Mouse (Mus musculus): ENCODE measurements around the gene Ncmap. TPM values are rescaled to one million over a fixed set of nuclear protein-coding genes. Genes with fewer than 3 reads are reported as not detected.

Ncmap gene
- 0.71 and 0.83 TPM in 2 replicates for polyA plus RNA-seq (2015; fragmentation: Nextera tagmentation; extraction: Ambion mirVana)

- Histone ChIP-seq H3K9ac (replicated peaks; ENCODE audit: low read depth, low read length) (0 out of 2 replicates have a peak within 1 kb of the TSS, but pooled peaks have one; percentile 12), H3K4me2 (ENCODE audit: low read length) (peak within 1 kb of the TSS; percentile 46), H3K27me3 (replicated peaks; ENCODE audit: control insufficient read depth, insufficient read depth, low read length) (peaks cover 20% of the 10 kb centered on the region), H3K27ac (ENCODE audit: low read length) (no peak within 1 kb of the TSS), H3K36me3 (ENCODE audit: control insufficient read depth, insufficient read depth) (no peaks in the 10 kb centered on the region), H3K4me1 (replicated peaks; ENCODE audit: control insufficient read depth, insufficient read depth, low read length) (peaks cover 7% of the 10 kb centered on the region), H3K9me3 (ENCODE audit: control insufficient read depth, low read length) (no peaks in the 10 kb centered on the region), H3K4me3 (replicated peaks; ENCODE audit: low read length) (peak within 1 kb of the TSS; percentile 23)
- no peak for ATAC-seq
- under 1% methylated on average over 29 of the region's 29 CpGs for WGBS
Observed at GRCm38 (mm10) chr4:135397991-135398390, at the start of gene Ncmap. Ncmap (minus strand) TSS chr4:135398227.

- ATAC-seq, result no peak
- Histone ChIP-seq H3K9ac (replicated peaks; ENCODE audit: low read depth, low read length) (no peak overlapping the region), H3K4me3 (replicated peaks; ENCODE audit: low read length) (no peak overlapping the region), H3K4me1 (replicated peaks; ENCODE audit: control insufficient read depth, insufficient read depth, low read length) (peaks cover 3% of the 10 kb centered on the region; the same call in 1 of the 2 replicates), H3K36me3 (ENCODE audit: control insufficient read depth, insufficient read depth) (no peaks in the 10 kb centered on the region), H3K4me2 (ENCODE audit: low read length) (no peak overlapping the region), H3K9me3 (ENCODE audit: control insufficient read depth, low read length) (no peaks in the 10 kb centered on the region), H3K27me3 (replicated peaks; ENCODE audit: control insufficient read depth, insufficient read depth, low read length) (no peaks in the 10 kb centered on the region), H3K27ac (ENCODE audit: low read length) (no peak overlapping the region)
- 82% methylated on average over 5 of the region's 5 CpGs for WGBS
Observed at GRCm38 (mm10) chr4:135442473-135442872, 44.4 kb upstream of the Ncmap start.

DNA sequence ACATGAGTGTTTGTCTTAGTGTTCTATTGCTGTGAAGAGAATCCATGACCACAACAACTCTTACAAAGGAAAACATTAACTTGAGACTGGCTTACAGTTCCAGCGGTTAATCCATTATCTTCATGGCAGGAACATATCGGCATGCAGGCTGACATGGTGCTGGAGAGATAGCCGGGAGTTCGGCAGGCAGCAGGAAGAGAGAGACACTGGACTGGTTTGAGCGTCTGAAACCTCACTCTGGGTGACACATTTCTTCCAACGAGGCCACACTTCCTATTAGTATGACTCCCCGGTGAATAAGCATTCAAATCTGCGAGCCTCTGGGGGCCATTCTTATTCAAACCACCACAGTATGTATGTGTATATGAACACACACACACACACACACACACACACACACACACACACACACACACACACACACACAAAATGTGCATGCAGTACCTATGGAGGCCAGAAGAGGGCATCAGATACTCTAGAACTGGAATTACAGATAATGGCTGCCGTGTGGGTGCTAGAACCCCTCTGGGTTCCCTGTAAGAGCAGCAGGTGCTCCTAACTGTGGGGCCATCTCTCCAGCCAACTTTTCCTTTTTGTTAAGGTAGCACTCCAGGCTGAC is 42.0 kb upstream of the Ncmap start:
- ATAC-seq, result no peak
- no peaks in the 10 kb centered on the region for H3K27me3 ChIP-seq (replicated peaks; ENCODE audit: control insufficient read depth, insufficient read depth, low read length)
- H3K36me3 ChIP-seq (ENCODE audit: control insufficient read depth, insufficient read depth), result no peaks in the 10 kb centered on the region
- no peak overlapping the region for H3K4me2 ChIP-seq (ENCODE audit: low read length)
- no peaks in the 10 kb centered on the region for H3K9me3 ChIP-seq (ENCODE audit: control insufficient read depth, low read length)
- 60% methylated on average over 9 of the region's 9 CpGs for WGBS
- no peak overlapping the region for H3K4me3 ChIP-seq (replicated peaks; ENCODE audit: low read length)
- H3K4me1 ChIP-seq (replicated peaks; ENCODE audit: control insufficient read depth, insufficient read depth, low read length), result peaks cover 3% of the 10 kb centered on the region; the same call in 1 of the 2 replicates
- no peak overlapping the region for H3K27ac ChIP-seq (ENCODE audit: low read length)
- no peak overlapping the region for H3K9ac ChIP-seq (replicated peaks; ENCODE audit: low read depth, low read length)

- WGBS, result 2% methylated on average over 15 of the region's 15 CpGs
- no peak for ATAC-seq
- Histone ChIP-seq H3K36me3 (ENCODE audit: control insufficient read depth, insufficient read depth) (no peaks in the 10 kb centered on the region), H3K4me2 (ENCODE audit: low read length) (no peak overlapping the region; the same call in 1 of the 2 replicates), H3K4me3 (replicated peaks; ENCODE audit: low read length) (no peak overlapping the region), H3K27ac (ENCODE audit: low read length) (no peak overlapping the region), H3K4me1 (replicated peaks; ENCODE audit: control insufficient read depth, insufficient read depth, low read length) (peaks cover 7% of the 10 kb centered on the region), H3K9ac (replicated peaks; ENCODE audit: low read depth, low read length) (no peak overlapping the region; the same call in 1 of the 2 replicates), H3K27me3 (replicated peaks; ENCODE audit: control insufficient read depth, insufficient read depth, low read length) (no peaks in the 10 kb centered on the region), H3K9me3 (ENCODE audit: control insufficient read depth, low read length) (no peaks in the 10 kb centered on the region)
Observed at GRCm38 (mm10) chr4:135439188-135439647, 41.2 kb upstream of the Ncmap start.

- Histone ChIP-seq H3K9ac (replicated peaks; ENCODE audit: low read depth, low read length) (no peak overlapping the region), H3K27me3 (replicated peaks; ENCODE audit: control insufficient read depth, insufficient read depth, low read length) (no peaks in the 10 kb centered on the region), H3K36me3 (ENCODE audit: control insufficient read depth, insufficient read depth) (no peaks in the 10 kb centered on the region), H3K4me3 (replicated peaks; ENCODE audit: low read length) (no peak overlapping the region), H3K9me3 (ENCODE audit: control insufficient read depth, low read length) (no peaks in the 10 kb centered on the region), H3K4me2 (ENCODE audit: low read length) (no peak overlapping the region), H3K27ac (ENCODE audit: low read length) (no peak overlapping the region), H3K4me1 (replicated peaks; ENCODE audit: control insufficient read depth, insufficient read depth, low read length) (peaks cover 16% of the 10 kb centered on the region)
- no peak for ATAC-seq
Observed at GRCm38 (mm10) chr4:135437924-135438323, 39.9 kb upstream of the Ncmap start.

GRCm38 (mm10) chr4:135436291-135436690 is 38.3 kb upstream of the Ncmap start:
- H3K27ac ChIP-seq (ENCODE audit: low read length), result no peak overlapping the region
- H3K4me1 ChIP-seq (replicated peaks; ENCODE audit: control insufficient read depth, insufficient read depth, low read length), result peaks cover 16% of the 10 kb centered on the region
- no peak for ATAC-seq
- no peak overlapping the region for H3K4me2 ChIP-seq (ENCODE audit: low read length)
- no peak overlapping the region for H3K4me3 ChIP-seq (replicated peaks; ENCODE audit: low read length)
- no peaks in the 10 kb centered on the region for H3K36me3 ChIP-seq (ENCODE audit: control insufficient read depth, insufficient read depth)
- no peaks in the 10 kb centered on the region for H3K27me3 ChIP-seq (replicated peaks; ENCODE audit: control insufficient read depth, insufficient read depth, low read length)
- no peaks in the 10 kb centered on the region for H3K9me3 ChIP-seq (ENCODE audit: control insufficient read depth, low read length)
- WGBS, result 60% methylated on average over 13 of the region's 13 CpGs
- H3K9ac ChIP-seq (replicated peaks; ENCODE audit: low read depth, low read length), result no peak overlapping the region

- Histone ChIP-seq H3K4me2 (ENCODE audit: low read length) (peak overlapping the region; percentile 86), H3K27ac (ENCODE audit: low read length) (peak overlapping the region; percentile 32; the same call in 1 of the 2 replicates), H3K4me1 (replicated peaks; ENCODE audit: control insufficient read depth, insufficient read depth, low read length) (peaks cover 15% of the 10 kb centered on the region), H3K9ac (replicated peaks; ENCODE audit: low read depth, low read length) (peak overlapping the region; percentile 73), H3K27me3 (replicated peaks; ENCODE audit: control insufficient read depth, insufficient read depth, low read length) (no peaks in the 10 kb centered on the region), H3K36me3 (ENCODE audit: control insufficient read depth, insufficient read depth) (no peaks in the 10 kb centered on the region), H3K4me3 (replicated peaks; ENCODE audit: low read length) (peak overlapping the region; percentile 71), H3K9me3 (ENCODE audit: control insufficient read depth, low read length) (no peaks in the 10 kb centered on the region)
- peak; percentile 34; the same call in 1 of the 2 replicates for ATAC-seq
- WGBS, result 23% methylated on average over 11 of the region's 11 CpGs
Observed at GRCm38 (mm10) chr4:135434395-135434789, 36.4 kb upstream of the Ncmap start.

- H3K4me3 ChIP-seq (replicated peaks; ENCODE audit: low read length), result peak within 1 kb of the TSS; percentile 71
- no peaks in the 10 kb centered on the region for H3K36me3 ChIP-seq (ENCODE audit: control insufficient read depth, insufficient read depth)
- H3K9ac ChIP-seq (replicated peaks; ENCODE audit: low read depth, low read length), result peak within 1 kb of the TSS; percentile 81
- peak; percentile 90 for ATAC-seq
- under 1% methylated on average over 73 of the region's 79 CpGs for WGBS
- H3K9me3 ChIP-seq (ENCODE audit: control insufficient read depth, low read length), result no peaks in the 10 kb centered on the region
- H3K4me2 ChIP-seq (ENCODE audit: low read length), result peak within 1 kb of the TSS; percentile 86
- H3K4me1 ChIP-seq (replicated peaks; ENCODE audit: control insufficient read depth, insufficient read depth, low read length), result peaks cover 13% of the 10 kb centered on the region
- H3K27me3 ChIP-seq (replicated peaks; ENCODE audit: control insufficient read depth, insufficient read depth, low read length), result no peaks in the 10 kb centered on the region
- peak within 1 kb of the TSS; percentile 32; the same call in 1 of the 2 replicates for H3K27ac ChIP-seq (ENCODE audit: low read length)
Observed at GRCm38 (mm10) chr4:135433443-135434394, 35.7 kb upstream of the Ncmap start, which contains the start of gene Rcan3. Rcan3 (minus strand) TSS chr4:135433853.

GRCm38 (mm10) chr4:135433086-135433442 is 35.0 kb upstream of the Ncmap start:
- WGBS, result 7% methylated on average over 10 of the region's 10 CpGs
- H3K27ac ChIP-seq (ENCODE audit: low read length), result no peak overlapping the region
- peak overlapping the region; percentile 81 for H3K9ac ChIP-seq (replicated peaks; ENCODE audit: low read depth, low read length)
- no peak for ATAC-seq
- no peaks in the 10 kb centered on the region for H3K27me3 ChIP-seq (replicated peaks; ENCODE audit: control insufficient read depth, insufficient read depth, low read length)
- H3K4me3 ChIP-seq (replicated peaks; ENCODE audit: low read length), result peak overlapping the region; percentile 71
- peak overlapping the region; percentile 86 for H3K4me2 ChIP-seq (ENCODE audit: low read length)
- peaks cover 13% of the 10 kb centered on the region for H3K4me1 ChIP-seq (replicated peaks; ENCODE audit: control insufficient read depth, insufficient read depth, low read length)
- no peaks in the 10 kb centered on the region for H3K36me3 ChIP-seq (ENCODE audit: control insufficient read depth, insufficient read depth)
- no peaks in the 10 kb centered on the region for H3K9me3 ChIP-seq (ENCODE audit: control insufficient read depth, low read length)
